Mouse (Mus musculus) liver, embryonic 14.5 days (tissue): ENCODE results near the gene Fam214a.

ENCODE experiments used
- CTCF ChIP-seq: IDR thresholded peaks from 2 replicates; pipeline ENCODE4 v1.5.1; 2016; ENCODE audit warnings: antibody characterized with exemption, low read depth, control low read depth
- EP300 ChIP-seq: IDR thresholded peaks from 2 replicates; pipeline ENCODE4 v1.6.1; 2016; ENCODE audit warnings: antibody characterized with exemption, low read depth

DNA sequence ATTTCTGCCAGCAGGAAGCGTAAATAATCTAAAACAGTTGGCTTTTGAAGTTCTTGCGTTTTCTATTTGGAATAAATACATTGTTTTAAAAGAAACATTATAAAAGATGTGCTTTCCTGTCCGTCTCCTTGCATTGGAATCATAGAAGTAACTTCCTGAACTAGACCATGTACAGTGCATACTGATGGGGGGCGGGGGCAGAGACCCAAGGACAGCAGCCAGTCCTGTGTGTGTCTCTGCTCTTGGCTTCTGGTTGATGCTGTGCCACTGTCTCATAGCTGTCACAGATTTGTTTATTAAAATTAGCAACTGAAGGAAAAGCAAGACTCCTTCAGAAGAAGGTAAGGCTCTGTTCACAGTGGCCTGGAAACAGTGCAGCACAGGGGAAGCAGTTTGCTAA, 20.5 kb downstream of the Fam214a start:
- no peak for TF ChIP-seq CTCF
- no peak for TF ChIP-seq EP300
